Mouse (Mus musculus): ENCODE measurements around the gene Harbi1. TPM values are rescaled to one million over a fixed set of nuclear protein-coding genes. Genes with fewer than 3 reads are reported as not detected.

Harbi1 gene
- 11.1 TPM for polyA plus RNA-seq (2014; fragmentation: Illumina TruSeq; extraction: RNeasy Lipid Tissue Mini Kit (QIAGEN cat#74804); ENCODE audit: low read depth, low replicate concordance)

GRCm38 (mm10) chr2:91710272-91711234, at the start of gene Harbi1, which contains the start of gene Atg13:
Gene Harbi1, plus strand, starts transcription at chr2:91710852.
Gene Atg13, minus strand, starts transcription at chr2:91710576.

GRCm38 (mm10) chr2:91729971-91730821, 19.5 kb downstream of the Harbi1 start, which contains the start of gene Ambra1:
Gene Ambra1, plus strand, starts transcription at chr2:91730134.

Other genes starting within 250 kb of the Harbi1 start
- gene Ckap5, start 184.1 kb upstream of the Harbi1 start, polyA plus RNA-seq (2014; fragmentation: Illumina TruSeq; extraction: RNeasy Lipid Tissue Mini Kit (QIAGEN cat#74804); ENCODE audit: low read depth, low replicate concordance): 143 TPM
- gene F2, start 74.4 kb upstream of the Harbi1 start, polyA plus RNA-seq (2014; fragmentation: Illumina TruSeq; extraction: RNeasy Lipid Tissue Mini Kit (QIAGEN cat#74804); ENCODE audit: low read depth, low replicate concordance): not detected
- gene Zfp408, start 61.1 kb upstream of the Harbi1 start, polyA plus RNA-seq (2014; fragmentation: Illumina TruSeq; extraction: RNeasy Lipid Tissue Mini Kit (QIAGEN cat#74804); ENCODE audit: low read depth, low replicate concordance): 2.0 TPM
- 8.2 TPM for gene Arhgap1, start 61.0 kb upstream of the Harbi1 start, polyA plus RNA-seq (2014; fragmentation: Illumina TruSeq; extraction: RNeasy Lipid Tissue Mini Kit (QIAGEN cat#74804); ENCODE audit: low read depth, low replicate concordance)
- gene Atg13, start 276 bp upstream of the Harbi1 start, polyA plus RNA-seq (2014; fragmentation: Illumina TruSeq; extraction: RNeasy Lipid Tissue Mini Kit (QIAGEN cat#74804); ENCODE audit: low read depth, low replicate concordance): 19.2 TPM
- 7.0 TPM for gene Ambra1, start 19.3 kb downstream of the Harbi1 start, polyA plus RNA-seq (2014; fragmentation: Illumina TruSeq; extraction: RNeasy Lipid Tissue Mini Kit (QIAGEN cat#74804); ENCODE audit: low read depth, low replicate concordance)
- not detected for gene Chrm4, start 216.4 kb downstream of the Harbi1 start, polyA plus RNA-seq (2014; fragmentation: Illumina TruSeq; extraction: RNeasy Lipid Tissue Mini Kit (QIAGEN cat#74804); ENCODE audit: low read depth, low replicate concordance)
- gene Mdk, start 221.4 kb downstream of the Harbi1 start, polyA plus RNA-seq (2014; fragmentation: Illumina TruSeq; extraction: RNeasy Lipid Tissue Mini Kit (QIAGEN cat#74804); ENCODE audit: low read depth, low replicate concordance): not detected
- gene Gm9821, start 234.9 kb downstream of the Harbi1 start, polyA plus RNA-seq (2014; fragmentation: Illumina TruSeq; extraction: RNeasy Lipid Tissue Mini Kit (QIAGEN cat#74804); ENCODE audit: low read depth, low replicate concordance): 0.10 TPM